Mouse (Mus musculus) stomach, postnatal 0 days (tissue): ENCODE measurements at regions not wholly inside any gene's neighbourhood (a gene's known extent, or its start where the extent isn't known, plus 50 kb on each side); places are given as distances from the start of the nearest gene placed in this dataset.
A peak's percentile ranks its signal among the peaks of the same experiment; 100 is the strongest.

ENCODE experiments used
- ATAC-seq: fragments of 200-750 bp; cut with Nextera tagmentation; 2 replicates; pipeline ENCODE4 v1.8.0; 2017; ENCODE audit not compliant: low FRiP score, low TSS enrichment
- DNase-seq: peaks from one replicate; pipeline ENCODE4 v3.0.0-alpha.2; 2016; ENCODE audit warnings: low spot score
- H3K27ac ChIP-seq: fragments of 300-500 bp; sonication (generic); replicated peaks from 2 replicates; pipeline ENCODE4 v1.5.1; 2014; ENCODE audit warnings: mild to moderate bottlenecking, control low read depth
- H3K27me3 ChIP-seq: fragments of 300-500 bp; sonication (generic); 2 replicates; pipeline ENCODE4 v1.6.1; 2014; ENCODE audit warnings: low read length; ENCODE audit not compliant: control insufficient read depth, insufficient read depth
- H3K36me3 ChIP-seq: fragments of 300-500 bp; sonication (generic); 2 replicates; pipeline ENCODE4 v1.6.1; 2014; ENCODE audit warnings: low read length, mixed read lengths; ENCODE audit not compliant: control insufficient read depth, insufficient read depth
- H3K4me1 ChIP-seq: fragments of 300-500 bp; sonication (generic); replicated peaks from 2 replicates; pipeline ENCODE4 v1.6.1; 2014; ENCODE audit warnings: antibody characterized with exemption; ENCODE audit not compliant: control insufficient read depth, insufficient read depth
- H3K4me2 ChIP-seq: fragments of 300-500 bp; sonication (generic); replicated peaks from 2 replicates; pipeline ENCODE4 v1.6.1; 2014; ENCODE audit warnings: low read depth, mild to moderate bottlenecking, control low read depth, moderate library complexity
- H3K4me3 ChIP-seq: fragments of 300-500 bp; sonication (generic); 2 replicates; pipeline ENCODE4 v1.5.1; 2014; ENCODE audit warnings: low read depth, low read length, control low read depth
- H3K9ac ChIP-seq: fragments of 300-500 bp; sonication (generic); 2 replicates; pipeline ENCODE4 v1.6.1; 2014; ENCODE audit warnings: mild to moderate bottlenecking, low read length, control low read depth, mixed read lengths
- H3K9me3 ChIP-seq: fragments of 300-500 bp; sonication (generic); 2 replicates; pipeline ENCODE4 v1.6.1; 2016; ENCODE audit warnings: low read length; ENCODE audit not compliant: control insufficient read depth
- CTCF ChIP-seq: IDR thresholded peaks from 2 replicates; pipeline ENCODE4 v1.5.1; 2016; ENCODE audit warnings: antibody characterized with exemption, low read depth, mild to moderate bottlenecking, moderate library complexity
- EP300 ChIP-seq: optimal IDR thresholded peaks from 2 replicates; pipeline ENCODE3; 2016; ENCODE audit warnings: antibody characterized with exemption
- WGBS: fragments of 180-500 bp; shearing (Covaris S2); extraction: QIAGEN DNeasy Blood & Tissue Kit; methylation state at CpG from one replicate; pipeline ENCODE4 v1.1.7; 2014; 5-methylcytosine and 5-hydroxymethylcytosine counted together

DNA sequence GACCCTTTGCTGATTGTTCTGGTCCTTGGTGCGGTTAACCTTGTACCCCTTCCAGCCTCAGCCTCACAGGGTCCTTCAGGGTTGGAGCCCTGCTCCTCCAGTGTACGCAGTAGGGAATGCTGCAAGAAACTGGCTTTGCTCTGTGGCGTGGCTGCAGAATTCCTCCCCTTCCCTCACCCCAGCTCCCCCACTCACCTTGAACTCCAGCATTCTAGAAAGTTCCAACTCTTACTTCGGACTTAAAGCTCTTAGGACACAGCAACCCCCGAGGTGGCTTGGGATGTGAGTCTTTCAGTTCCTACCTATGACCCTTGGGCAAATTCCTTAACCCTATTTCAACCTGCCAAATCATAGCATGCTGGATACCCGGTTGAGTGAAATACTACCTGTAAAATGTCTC, 73.3 kb upstream of the 1700024P04Rik start:
- Histone ChIP-seq H3K4me3 (no peak overlapping the region), H3K9me3 (no peaks in the 10 kb centered on the region), H3K27ac (no peak overlapping the region), H3K4me1 (no peaks in the 10 kb centered on the region), H3K36me3 (no peaks in the 10 kb centered on the region), H3K27me3 (no peaks in the 10 kb centered on the region), H3K9ac (no peak overlapping the region), H3K4me2 (no peak overlapping the region)
- WGBS: 87% methylated on average over 6 of the region's 6 CpGs
- no peak for ATAC-seq
- TF ChIP-seq CTCF: no peak
- no peak for DNase-seq

DNA sequence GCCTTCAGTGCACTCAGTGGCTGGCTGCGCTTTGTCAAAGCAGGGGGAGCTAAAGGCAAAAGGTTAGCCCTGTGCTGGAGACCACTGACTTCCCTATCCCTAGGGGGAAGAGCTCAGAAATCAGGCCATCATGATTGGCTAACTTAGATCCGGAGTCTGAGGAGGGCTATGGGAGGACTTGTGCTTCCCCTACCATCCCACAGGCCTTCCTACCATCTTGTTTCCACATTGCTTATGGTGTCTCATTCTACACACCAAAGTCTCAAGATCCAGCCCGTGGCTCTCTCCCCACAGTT, 72.9 kb upstream of the 1700024P04Rik start:
- Histone ChIP-seq H3K9me3 (no peaks in the 10 kb centered on the region), H3K4me2 (no peak overlapping the region), H3K36me3 (no peaks in the 10 kb centered on the region), H3K27me3 (no peaks in the 10 kb centered on the region), H3K4me1 (no peaks in the 10 kb centered on the region), H3K27ac (0 out of 2 replicates have a peak overlapping the region, but pooled peaks have one; percentile 30), H3K9ac (no peak overlapping the region), H3K4me3 (no peak overlapping the region)
- TF ChIP-seq CTCF: no peak
- TF ChIP-seq EP300: no peak
- 80% methylated on average over 3 of the region's 3 CpGs for WGBS
- no peak for DNase-seq
- no peak for ATAC-seq

DNA sequence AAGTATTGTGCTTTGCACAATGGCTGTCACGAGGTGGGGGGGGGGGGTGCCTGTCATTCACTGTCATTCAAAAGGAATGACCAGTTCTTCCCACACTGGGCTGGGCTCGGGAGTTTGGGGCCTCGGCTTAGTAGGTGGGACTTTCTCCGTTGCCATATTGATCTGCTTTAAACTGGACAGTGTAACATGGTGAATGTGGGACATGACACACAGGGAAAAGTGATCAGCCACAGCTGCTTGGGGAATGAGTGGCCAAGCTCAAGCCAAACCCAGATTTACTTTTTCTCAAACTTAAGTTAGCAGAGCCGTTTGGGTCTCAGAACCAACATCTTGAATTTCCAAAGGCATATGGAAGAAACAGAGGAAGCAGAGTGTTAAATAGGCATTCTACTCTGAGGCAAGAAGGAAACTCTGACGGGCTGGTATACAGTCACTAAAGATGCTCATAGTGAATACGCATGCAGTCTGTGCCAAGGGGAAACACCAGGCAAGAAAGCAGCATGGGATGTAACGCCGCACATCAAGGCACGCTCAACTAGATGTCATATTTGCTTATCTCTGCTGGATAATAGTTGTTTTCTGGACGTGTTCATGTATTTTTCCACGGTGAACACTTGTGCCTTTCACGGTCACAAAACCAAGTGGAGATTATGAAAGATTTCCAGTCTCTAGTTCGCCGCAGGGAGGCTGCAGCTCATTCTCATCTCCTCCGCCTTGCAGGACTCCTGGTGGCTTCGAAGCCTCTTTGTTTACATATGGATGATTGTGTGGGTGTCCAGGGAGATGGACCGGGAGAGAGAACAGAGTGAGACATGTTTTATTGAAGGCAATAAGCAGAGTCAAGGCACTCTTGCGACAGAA, 72.3 kb upstream of the 1700024P04Rik start:
- no peak for TF ChIP-seq CTCF
- TF ChIP-seq EP300: no peak
- DNase-seq (no peak), ATAC-seq (no peak)
- Histone ChIP-seq H3K9me3 (no peaks in the 10 kb centered on the region), H3K4me2 (no peak overlapping the region), H3K27me3 (no peaks in the 10 kb centered on the region), H3K36me3 (no peaks in the 10 kb centered on the region), H3K4me1 (no peaks in the 10 kb centered on the region), H3K4me3 (no peak overlapping the region), H3K27ac (peak overlapping the region; percentile 49; the same call in 1 of the 2 replicates), H3K9ac (no peak overlapping the region)
- WGBS: 61% methylated on average over 19 of the region's 19 CpGs

DNA sequence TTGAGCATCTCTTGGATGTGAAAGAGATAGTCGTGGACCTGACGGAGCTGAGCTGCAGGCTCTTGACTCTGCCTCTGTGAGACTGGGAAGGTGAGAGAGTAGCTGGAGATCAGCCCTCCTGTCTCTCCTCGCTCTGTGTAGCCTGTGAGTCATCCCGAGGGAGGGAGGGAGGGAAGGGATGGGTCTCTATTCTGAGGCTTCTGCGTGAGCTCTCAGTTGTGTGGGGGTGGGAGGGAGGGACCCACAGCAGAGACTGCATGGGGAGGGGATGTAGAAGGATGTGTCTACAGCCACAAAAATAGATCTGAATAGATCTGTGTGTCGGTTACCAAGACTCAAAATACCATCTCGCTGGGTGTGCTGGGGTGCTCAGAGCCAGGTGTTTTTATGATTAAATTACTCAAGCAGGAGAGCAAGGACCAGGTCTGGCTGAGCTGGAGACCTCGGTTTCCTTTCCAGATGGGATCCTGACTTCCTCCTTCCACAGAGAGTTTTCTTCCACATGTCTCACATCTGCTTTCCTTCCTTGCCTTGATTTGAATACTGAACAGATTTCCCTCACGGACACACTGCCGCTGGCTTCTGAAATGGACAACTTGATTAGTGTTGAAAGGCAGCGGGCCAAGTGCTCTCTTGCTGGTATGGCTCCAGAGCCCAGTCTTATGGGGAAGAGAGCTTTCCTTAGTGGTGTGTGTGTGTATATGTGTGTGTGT, 71.4 kb upstream of the 1700024P04Rik start:
- Histone ChIP-seq H3K27ac (0 out of 2 replicates have a peak overlapping the region, but pooled peaks have one; percentile 58), H3K36me3 (no peaks in the 10 kb centered on the region), H3K4me1 (no peaks in the 10 kb centered on the region), H3K4me2 (no peak overlapping the region), H3K9ac (no peak overlapping the region), H3K27me3 (no peaks in the 10 kb centered on the region), H3K4me3 (no peak overlapping the region), H3K9me3 (no peaks in the 10 kb centered on the region)
- DNase-seq (no peak), ATAC-seq (peak; percentile 72; the same call in 1 of the 2 replicates)
- 29% methylated on average over 10 of the region's 11 CpGs for WGBS
- TF ChIP-seq CTCF (no peak), EP300 (no peak)

DNA sequence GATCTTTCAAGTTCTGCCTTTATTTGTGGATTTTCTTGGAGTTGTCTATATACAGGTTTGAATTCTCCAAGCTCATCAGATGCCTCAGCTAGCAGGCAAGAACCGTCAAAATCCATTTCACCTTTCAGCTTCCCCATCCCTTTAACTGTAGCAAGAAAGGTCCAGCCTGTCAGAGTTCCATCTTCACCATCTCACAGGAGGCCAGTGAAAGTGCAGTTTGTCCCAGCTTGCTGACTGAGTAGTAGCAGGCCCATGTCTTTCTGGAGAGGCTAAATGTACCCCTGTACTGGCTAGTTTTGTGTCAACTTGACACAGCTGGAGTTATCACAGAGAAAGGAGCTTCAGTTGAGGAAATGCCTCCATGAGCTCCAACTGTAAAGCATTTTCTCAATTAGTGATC, 67.7 kb upstream of the 1700024P04Rik start:
- no peak overlapping the region for H3K9ac ChIP-seq
- H3K27ac ChIP-seq: no peak overlapping the region
- ATAC-seq (no peak), DNase-seq (no peak)
- TF ChIP-seq EP300 (no peak), CTCF (no peak)
- 97% methylated on average over 1 of the region's 1 CpGs for WGBS
- no peaks in the 10 kb centered on the region for H3K27me3 ChIP-seq
- no peaks in the 10 kb centered on the region for H3K36me3 ChIP-seq
- H3K4me2 ChIP-seq: no peak overlapping the region
- H3K4me1 ChIP-seq: no peaks in the 10 kb centered on the region
- H3K4me3 ChIP-seq: no peak overlapping the region
- no peaks in the 10 kb centered on the region for H3K9me3 ChIP-seq

DNA sequence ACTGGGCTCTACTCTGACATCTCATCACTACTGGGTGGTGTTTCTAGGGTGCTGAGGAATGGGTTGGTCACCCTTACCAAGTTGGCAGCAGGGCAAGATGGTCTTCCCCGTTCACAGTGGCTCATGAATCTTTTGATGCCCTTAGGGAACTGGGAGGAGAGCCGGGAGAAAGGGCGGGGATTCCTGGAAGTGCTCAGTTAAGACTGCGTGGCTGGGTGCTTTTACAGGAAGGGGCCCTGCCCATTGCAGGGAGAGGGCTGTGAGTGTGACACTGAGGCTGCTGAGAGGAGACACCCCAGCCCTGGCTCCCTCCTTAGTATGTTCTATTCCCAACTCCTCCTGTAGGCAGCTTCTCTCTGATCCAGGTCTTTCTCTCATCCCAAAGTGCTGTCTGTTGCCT, 65.3 kb upstream of the 1700024P04Rik start:
- Histone ChIP-seq H3K27ac (no peak overlapping the region), H3K36me3 (no peaks in the 10 kb centered on the region), H3K4me1 (no peaks in the 10 kb centered on the region), H3K4me3 (no peak overlapping the region), H3K4me2 (no peak overlapping the region), H3K27me3 (no peaks in the 10 kb centered on the region), H3K9me3 (no peaks in the 10 kb centered on the region), H3K9ac (no peak overlapping the region)
- ATAC-seq (no peak), DNase-seq (peak; percentile 40)
- 38% methylated on average over 4 of the region's 4 CpGs for WGBS
- TF ChIP-seq EP300: no peak
- no peak for TF ChIP-seq CTCF
